Mouse (Mus musculus) 3134 (cell line): Measurements from ENCODE around the gene Il2rb.

Experiments used
- DNase-seq: peaks from one replicate; pipeline ENCODE4 v3.0.0-alpha.2; 2011; ENCODE audit warnings: low spot score; ENCODE audit not compliant: insufficient read length; ENCODE audit errors: extremely low read depth

Il2rb gene

GRCm38 (mm10) chr15:78494968-78495406, at the start of gene Il2rb:
Gene Il2rb (minus strand): TSS chr15:78495271.
- DNase-seq, result no peak

DNA sequence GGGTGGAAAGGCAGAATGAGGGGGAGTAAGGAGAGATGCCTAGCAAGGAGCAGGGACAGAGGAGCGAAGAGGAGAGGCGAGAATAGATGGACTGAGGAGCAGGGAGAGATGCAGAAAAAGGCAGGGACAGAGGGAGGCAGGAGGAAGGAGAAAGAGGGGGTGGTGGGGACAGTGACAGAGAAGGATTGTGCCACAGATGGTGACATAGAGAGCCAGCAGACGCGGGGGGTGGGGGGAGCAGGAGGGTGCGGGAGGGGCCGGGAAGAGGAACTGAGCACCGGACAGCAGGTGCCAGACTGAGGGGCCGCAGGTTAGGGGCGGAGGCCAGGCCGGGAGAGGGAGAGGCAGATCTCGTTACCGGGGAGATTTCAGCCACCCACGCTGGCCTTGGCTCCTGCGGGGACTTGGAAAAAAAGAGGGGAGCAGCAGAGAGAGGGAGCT, 49.5 kb upstream of the Il2rb start, which contains the start of gene Sstr3:
Sstr3 (minus strand) TSS at position 125 of the 441 bp plus-strand sequence.
- DNase-seq, result no peak

- no peak for DNase-seq
Observed at GRCm38 (mm10) chr15:78544041-78544440, 49.0 kb upstream of the Il2rb start.

DNA sequence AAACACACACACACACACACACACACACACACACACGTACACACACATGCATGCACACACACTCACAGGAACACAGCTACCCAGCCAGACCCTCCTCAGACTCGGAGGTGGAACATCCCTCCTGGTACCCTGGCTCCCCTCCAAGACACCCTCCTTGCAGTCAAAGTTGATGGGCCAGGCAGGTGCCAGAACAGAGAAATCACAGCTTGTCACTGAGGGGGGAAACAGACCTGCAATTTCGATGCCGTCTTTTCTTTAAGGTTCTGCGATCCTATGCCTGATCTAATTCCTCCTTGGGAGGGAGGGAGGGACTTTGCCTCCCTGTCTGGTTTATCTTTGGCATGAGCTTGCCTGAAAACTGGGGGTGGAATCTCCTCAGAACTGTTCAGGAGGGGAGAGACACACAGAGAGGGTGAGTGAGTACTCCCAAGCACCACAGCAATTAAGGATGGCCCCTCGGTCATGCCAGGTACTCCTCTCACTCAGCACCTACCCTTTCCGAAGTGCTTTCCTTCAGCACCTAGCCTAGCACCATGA, 47.8 kb upstream of the Il2rb start:
- no peak for DNase-seq

GRCm38 (mm10) chr15:78542098-78542766, 47.2 kb upstream of the Il2rb start:
- DNase-seq, result no peak

GRCm38 (mm10) chr15:78541606-78542005, 46.5 kb upstream of the Il2rb start:
- no peak for DNase-seq

GRCm38 (mm10) chr15:78541036-78541435, 46.0 kb upstream of the Il2rb start:
- DNase-seq, result no peak

DNA sequence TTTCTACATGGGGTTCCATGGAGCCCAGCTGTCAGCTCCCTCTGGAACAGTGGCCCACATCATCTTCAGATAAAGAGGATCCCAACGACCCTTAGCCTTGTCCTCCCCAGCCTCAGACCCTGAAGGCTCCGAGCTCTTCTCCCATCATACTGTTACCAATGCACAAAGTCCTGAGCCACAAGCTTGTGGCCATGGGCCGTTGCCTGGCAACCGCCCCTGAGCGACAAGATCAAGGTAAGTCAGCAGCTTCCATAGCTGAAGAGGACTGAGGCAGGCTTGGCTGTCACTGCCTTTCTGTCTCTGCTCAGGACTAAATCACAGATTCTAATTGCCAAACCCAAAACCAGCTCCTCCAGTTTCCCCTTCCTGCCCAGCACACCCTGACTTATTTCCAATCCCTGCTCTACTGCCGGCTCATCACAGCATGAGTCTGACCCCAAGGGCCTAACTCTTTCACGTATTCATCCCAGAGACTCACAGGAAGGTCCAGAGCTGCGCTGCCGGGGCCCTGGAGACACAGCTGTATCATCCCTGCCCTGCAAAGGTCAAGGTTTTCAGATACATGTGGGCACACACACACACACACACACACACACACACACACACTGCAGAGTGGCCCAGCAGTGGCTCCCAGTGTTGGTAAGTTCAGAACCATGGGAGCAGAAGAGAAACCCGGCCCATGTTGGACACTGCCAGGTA, 40.8 kb upstream of the Il2rb start:
- DNase-seq, result no peak

DNA sequence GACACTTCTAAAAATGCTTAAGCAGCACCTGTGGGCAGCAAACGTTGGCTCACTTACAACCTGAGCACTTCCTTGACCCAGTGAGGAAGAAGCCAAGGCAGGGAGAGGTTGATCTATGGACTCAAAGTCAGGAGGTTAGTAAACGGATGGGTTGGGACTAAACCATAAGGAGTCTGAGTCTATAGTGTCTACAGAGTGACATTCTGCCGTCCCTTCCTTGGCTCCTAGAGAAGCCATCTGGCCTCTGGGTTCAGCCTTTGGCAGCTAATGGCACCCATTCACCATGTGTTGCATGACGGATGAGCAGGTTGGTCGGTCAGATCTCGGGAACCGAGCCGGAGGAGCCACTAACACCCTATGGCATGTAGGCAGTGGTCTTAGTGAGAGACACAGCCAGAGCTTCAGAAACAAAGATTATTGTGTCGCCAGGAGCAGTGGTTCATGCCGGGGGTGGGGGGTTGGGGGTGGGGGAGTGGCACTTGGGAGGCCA, 38.3 kb upstream of the Il2rb start:
- DNase-seq, result no peak

GRCm38 (mm10) chr15:78532566-78533345, 37.7 kb upstream of the Il2rb start:
- no peak for DNase-seq

DNA sequence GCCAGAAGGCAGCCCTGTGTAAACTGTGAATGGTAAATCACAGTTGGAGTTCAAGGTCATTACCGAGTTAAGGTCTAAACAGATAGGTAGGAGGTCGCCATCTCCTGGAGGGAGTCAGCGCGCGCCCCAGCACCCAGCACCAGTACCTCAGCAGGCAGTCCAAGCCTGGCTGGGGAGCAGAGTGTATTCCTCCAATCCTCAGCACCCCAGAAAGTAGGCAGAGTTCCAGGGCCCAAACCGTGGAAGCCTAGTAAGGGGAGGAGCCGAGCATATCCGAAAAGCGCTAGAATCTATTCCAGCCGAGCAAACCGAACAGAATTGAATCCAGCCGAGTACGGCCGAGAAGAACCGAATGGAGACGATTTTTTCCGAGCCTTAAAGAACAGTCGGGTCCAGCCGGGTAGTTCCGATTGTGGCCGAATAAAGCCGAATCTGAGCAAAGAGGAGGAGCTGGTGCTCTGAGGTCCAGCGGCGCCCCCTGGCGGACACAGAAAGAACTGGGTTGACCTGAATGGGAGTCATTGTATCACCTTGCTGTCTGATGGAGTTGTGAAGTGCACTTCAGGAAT, 36.9 kb upstream of the Il2rb start:
- peak; percentile 91 for DNase-seq

- DNase-seq, result no peak
Observed at GRCm38 (mm10) chr15:78531451-78531720, 36.3 kb upstream of the Il2rb start.

GRCm38 (mm10) chr15:78530671-78531450, 35.8 kb upstream of the Il2rb start, which contains the start of gene C1qtnf6:
Gene C1qtnf6 (minus strand): TSS chr15:78531416.
- peak; percentile 88 for DNase-seq

DNA sequence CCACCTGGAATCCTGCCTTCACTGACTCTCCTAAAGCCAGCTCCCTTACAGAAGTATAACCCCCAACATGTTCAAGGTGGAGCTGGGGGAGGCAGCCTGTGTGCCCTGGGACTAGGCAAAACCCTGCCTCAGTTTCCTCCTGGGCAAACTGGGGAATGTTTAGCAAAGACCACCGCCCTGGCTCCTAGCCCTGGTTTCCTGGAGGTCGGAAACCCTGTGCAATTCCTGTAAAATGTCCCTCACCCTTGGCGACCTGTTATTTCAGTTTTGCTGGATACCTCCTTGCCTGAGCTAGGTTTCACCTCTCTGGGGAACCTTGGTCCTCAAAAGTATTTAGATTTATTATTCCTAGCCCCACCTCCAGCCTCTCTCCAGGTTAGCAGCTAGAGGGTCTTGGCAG, 35.1 kb upstream of the Il2rb start:
- no peak for DNase-seq

- DNase-seq, result peak; percentile 87
Observed at GRCm38 (mm10) chr15:78529428-78529990, 34.4 kb upstream of the Il2rb start.

DNA sequence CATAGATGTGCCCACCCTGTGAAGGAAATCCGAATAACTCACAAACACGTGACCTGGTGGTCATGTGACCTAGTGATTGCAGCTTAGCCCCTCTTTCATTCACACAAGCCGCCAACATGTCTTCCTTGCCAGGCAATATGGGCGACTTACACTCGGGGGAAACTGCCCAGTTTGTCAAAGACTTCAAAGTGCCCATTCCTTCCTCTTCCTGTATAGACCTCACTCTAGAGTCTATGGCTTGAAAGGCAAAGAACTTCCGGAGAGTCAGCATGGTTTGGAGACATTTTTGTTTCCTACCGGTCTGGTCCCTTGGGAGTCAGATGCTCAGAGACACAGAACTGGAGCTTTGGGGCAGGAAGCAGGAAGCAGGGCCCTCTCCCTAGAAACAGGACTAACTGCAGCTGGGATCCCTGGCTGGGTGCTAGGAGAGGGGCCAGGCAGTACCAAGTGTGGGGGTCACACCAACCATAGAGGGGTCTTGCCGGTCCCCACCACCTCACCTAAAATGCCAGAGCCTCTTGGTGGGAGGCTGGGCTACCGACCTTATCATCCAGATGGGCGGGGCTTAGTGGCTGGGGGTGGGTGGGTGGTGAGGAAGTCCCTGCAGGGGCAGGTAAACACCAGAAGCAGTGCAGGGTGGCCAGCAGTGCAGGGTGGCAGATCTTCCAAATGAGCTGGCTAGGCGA, 33.8 kb upstream of the Il2rb start:
- DNase-seq, result peak; percentile 82

GRCm38 (mm10) chr15:78527973-78528372, 32.9 kb upstream of the Il2rb start:
- DNase-seq, result peak; percentile 51

- no peak for DNase-seq
Observed at GRCm38 (mm10) chr15:78524163-78524562, 29.1 kb upstream of the Il2rb start.

DNA sequence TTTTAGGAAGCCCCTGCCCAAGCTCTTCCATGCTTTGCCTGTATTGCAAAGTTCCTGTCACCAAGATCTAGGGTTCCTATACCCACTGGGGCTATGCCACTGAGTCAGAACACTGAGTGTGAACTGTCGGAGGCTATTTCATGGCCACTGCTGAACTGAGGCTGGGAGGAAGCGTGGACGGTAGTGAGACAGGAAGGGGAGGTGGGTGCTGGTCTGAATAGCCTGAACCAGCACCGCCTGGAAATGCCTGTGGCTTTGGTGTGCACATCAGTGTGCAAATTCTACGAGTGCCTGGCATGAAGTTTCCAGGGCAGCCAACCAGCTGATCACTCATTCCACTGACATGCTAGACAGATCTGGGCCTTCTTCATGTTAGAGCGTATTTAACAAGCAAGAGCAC, 26.8 kb upstream of the Il2rb start:
- DNase-seq, result no peak
